Mouse (Mus musculus) kidney, embryonic 14.5 days (tissue): Measurements from ENCODE around the gene Disp1. TPM values are rescaled to one million over a fixed set of nuclear protein-coding genes. Genes with fewer than 3 reads are reported as not detected.

Experiments
- ATAC-seq: fragments of 200-750 bp; cut with Nextera tagmentation; 2 replicates; pipeline ENCODE4 v1.8.0; 2017; ENCODE audit warnings: moderate number of reproducible peaks, mild to moderate bottlenecking, moderate TSS enrichment, moderate library complexity; ENCODE audit not compliant: low FRiP score, low TSS enrichment
- H3K27ac ChIP-seq: fragments of 300-500 bp; sonication (generic); 2 replicates; pipeline ENCODE4 v1.5.1; 2014; ENCODE audit warnings: low read depth, mild to moderate bottlenecking, low read length, moderate library complexity, mixed read lengths
- H3K27me3 ChIP-seq: fragments of 300-500 bp; sonication (generic); 2 replicates; pipeline ENCODE4 v1.6.1; 2014; ENCODE audit warnings: mild to moderate bottlenecking, low read length; ENCODE audit not compliant: control insufficient read depth, insufficient read depth
- H3K36me3 ChIP-seq: fragments of 300-500 bp; sonication (generic); 2 replicates; pipeline ENCODE4 v1.6.1; 2014; ENCODE audit warnings: low read length, mixed read lengths; ENCODE audit not compliant: control insufficient read depth, insufficient read depth
- H3K4me1 ChIP-seq: fragments of 300-500 bp; sonication (generic); 2 replicates; pipeline ENCODE4 v1.6.1; 2014; ENCODE audit warnings: low read length, mixed read lengths; ENCODE audit not compliant: control insufficient read depth, insufficient read depth
- H3K4me2 ChIP-seq: fragments of 300-500 bp; sonication (generic); replicated peaks from 2 replicates; pipeline ENCODE4 v1.6.1; 2014; ENCODE audit warnings: low read depth, mild to moderate bottlenecking, low read length
- H3K4me3 ChIP-seq: fragments of 300-500 bp; sonication (generic); 2 replicates; pipeline ENCODE4 v1.5.1; 2014; ENCODE audit warnings: mild to moderate bottlenecking, low read length
- H3K9ac ChIP-seq: fragments of 300-500 bp; sonication (generic); 2 replicates; pipeline ENCODE4 v1.6.1; 2014; ENCODE audit warnings: low read depth, mild to moderate bottlenecking, low read length, moderate library complexity
- H3K9me3 ChIP-seq: fragments of 300-500 bp; sonication (generic); 2 replicates; pipeline ENCODE4 v1.6.1; 2016; ENCODE audit warnings: low read length; ENCODE audit not compliant: control insufficient read depth
- WGBS: fragments of 180-500 bp; shearing (Covaris S2); extraction: QIAGEN DNeasy Blood & Tissue Kit; methylation state at CpG from one replicate; pipeline ENCODE4 v1.1.7; 2014; 5-methylcytosine and 5-hydroxymethylcytosine counted together
- polyA plus RNA-seq: library from polyadenylated mRNA; unstranded; fragments of >200 nt; fragmentation: Nextera tagmentation; extraction: Ambion mirVana; gene quantifications from 2 replicates; pipeline ENCODE4 v1.2.1, GENCODE M21; 2014

Gene Disp1
- polyA plus RNA-seq, 1 experiment from 2014 or later, result 16.9 TPM

DNA sequence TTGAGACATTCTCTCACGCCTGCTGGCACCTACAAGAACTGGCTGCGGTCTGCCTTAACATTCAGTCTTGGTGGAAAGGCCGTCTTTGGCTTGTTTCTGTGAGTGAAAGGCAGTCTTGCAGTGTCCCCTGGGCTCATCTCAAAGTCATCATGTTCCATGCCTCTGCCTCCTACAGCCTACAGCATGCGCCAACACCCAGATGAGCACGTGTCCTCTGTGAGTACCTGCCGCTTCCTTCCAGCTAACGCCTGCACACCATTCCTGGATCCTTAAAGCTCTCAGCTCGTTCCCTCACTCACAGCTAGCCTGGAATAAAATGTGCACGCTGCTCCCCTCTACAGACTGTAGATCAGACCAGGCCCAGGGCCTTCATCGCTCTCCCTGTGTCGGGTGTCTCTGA lies 60.3 kb downstream of the Disp1 start:
- peaks cover 11% of the 10 kb centered on the region; the same call in 1 of the 2 replicates for H3K4me1 ChIP-seq
- H3K9ac ChIP-seq, result no peak overlapping the region
- H3K36me3 ChIP-seq, result no peaks in the 10 kb centered on the region
- no peak overlapping the region for H3K4me2 ChIP-seq
- no peaks in the 10 kb centered on the region; the same call in 1 of the 2 replicates for H3K9me3 ChIP-seq
- no peak for ATAC-seq
- WGBS, result 87% methylated on average over 11 of the region's 11 CpGs
- no peaks in the 10 kb centered on the region for H3K27me3 ChIP-seq
- H3K27ac ChIP-seq, result no peak overlapping the region
- no peak overlapping the region for H3K4me3 ChIP-seq

DNA sequence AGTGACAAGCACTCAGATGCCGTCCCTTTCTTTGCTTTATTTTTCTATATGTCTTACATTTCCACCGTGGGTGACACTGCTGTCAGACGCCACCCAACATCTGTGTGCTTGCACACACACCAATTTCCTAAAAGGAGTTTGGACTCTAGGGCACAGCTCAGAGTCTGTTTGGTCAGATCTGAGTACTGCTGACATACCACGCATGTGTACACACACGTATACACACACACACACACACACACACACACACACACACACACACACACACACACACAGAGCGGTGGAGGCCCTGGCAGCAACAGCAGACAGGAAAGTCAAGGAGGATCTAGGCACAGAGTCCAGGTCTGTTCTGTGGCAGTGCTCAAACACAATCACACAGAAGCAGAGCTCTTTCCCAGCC lies 61.1 kb downstream of the Disp1 start:
- 89% methylated on average over 6 of the region's 6 CpGs for WGBS
- no peak overlapping the region for H3K4me3 ChIP-seq
- peaks cover 17% of the 10 kb centered on the region; the same call in 1 of the 2 replicates for H3K4me1 ChIP-seq
- no peak for ATAC-seq
- H3K36me3 ChIP-seq, result no peaks in the 10 kb centered on the region
- no peak overlapping the region for H3K4me2 ChIP-seq
- H3K27ac ChIP-seq, result no peak overlapping the region
- no peak overlapping the region for H3K9ac ChIP-seq
- H3K9me3 ChIP-seq, result no peaks in the 10 kb centered on the region; the same call in 1 of the 2 replicates
- no peaks in the 10 kb centered on the region for H3K27me3 ChIP-seq

DNA sequence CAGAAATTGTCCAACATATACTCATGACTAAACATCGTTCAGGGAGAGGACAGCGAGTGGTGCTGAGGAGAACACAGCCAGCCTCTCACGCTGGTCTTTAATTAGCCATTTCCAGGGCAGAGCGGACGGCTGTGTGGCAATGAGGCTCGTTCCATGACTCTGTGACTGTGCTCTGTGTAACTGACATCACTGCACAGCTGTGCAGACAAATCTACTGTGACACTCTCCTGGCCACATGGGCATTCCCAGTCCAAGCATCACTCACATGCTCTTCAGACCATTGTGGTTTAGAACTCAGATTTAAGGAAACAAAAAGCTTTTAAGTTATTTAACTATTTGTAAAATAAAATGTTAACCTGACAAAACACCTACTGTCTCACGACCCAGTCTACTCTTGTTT lies 62.1 kb downstream of the Disp1 start:
- no peak overlapping the region for H3K4me3 ChIP-seq
- no peak for ATAC-seq
- no peak overlapping the region for H3K27ac ChIP-seq
- WGBS, result 69% methylated on average over 7 of the region's 7 CpGs
- no peaks in the 10 kb centered on the region for H3K36me3 ChIP-seq
- no peak overlapping the region for H3K4me2 ChIP-seq
- no peaks in the 10 kb centered on the region for H3K27me3 ChIP-seq
- H3K9me3 ChIP-seq, result no peaks in the 10 kb centered on the region; the same call in 1 of the 2 replicates
- H3K4me1 ChIP-seq, result peaks cover 16% of the 10 kb centered on the region
- no peak overlapping the region for H3K9ac ChIP-seq

DNA sequence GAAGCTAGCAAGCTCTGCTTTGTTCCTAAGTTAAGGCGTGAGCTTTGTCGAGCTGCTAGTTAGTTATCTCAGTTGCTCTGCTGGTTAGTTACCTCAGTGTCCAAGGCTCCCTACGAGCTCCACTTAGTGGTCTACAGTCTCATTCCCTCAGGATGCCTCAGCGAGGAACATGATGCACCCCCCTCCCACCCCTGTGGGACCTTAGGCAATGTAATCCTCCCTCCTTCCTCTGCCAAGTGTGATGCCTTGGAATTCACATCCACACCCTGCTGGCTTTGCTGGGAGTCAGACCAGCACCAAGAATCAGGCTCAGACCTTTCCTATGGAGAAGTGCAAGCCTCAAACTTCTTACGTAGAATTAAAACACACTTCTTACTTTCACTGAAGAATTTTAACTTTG lies 65.7 kb downstream of the Disp1 start:
- no peak overlapping the region for H3K4me2 ChIP-seq
- H3K9ac ChIP-seq, result no peak overlapping the region
- no peaks in the 10 kb centered on the region; the same call in 1 of the 2 replicates for H3K9me3 ChIP-seq
- peaks cover 23% of the 10 kb centered on the region for H3K4me1 ChIP-seq
- no peak overlapping the region for H3K4me3 ChIP-seq
- H3K27ac ChIP-seq, result peak overlapping the region; percentile 1; the same call in 1 of the 2 replicates
- no peak for ATAC-seq
- WGBS, result 55% methylated on average over 5 of the region's 5 CpGs
- no peaks in the 10 kb centered on the region for H3K36me3 ChIP-seq
- H3K27me3 ChIP-seq, result no peaks in the 10 kb centered on the region

DNA sequence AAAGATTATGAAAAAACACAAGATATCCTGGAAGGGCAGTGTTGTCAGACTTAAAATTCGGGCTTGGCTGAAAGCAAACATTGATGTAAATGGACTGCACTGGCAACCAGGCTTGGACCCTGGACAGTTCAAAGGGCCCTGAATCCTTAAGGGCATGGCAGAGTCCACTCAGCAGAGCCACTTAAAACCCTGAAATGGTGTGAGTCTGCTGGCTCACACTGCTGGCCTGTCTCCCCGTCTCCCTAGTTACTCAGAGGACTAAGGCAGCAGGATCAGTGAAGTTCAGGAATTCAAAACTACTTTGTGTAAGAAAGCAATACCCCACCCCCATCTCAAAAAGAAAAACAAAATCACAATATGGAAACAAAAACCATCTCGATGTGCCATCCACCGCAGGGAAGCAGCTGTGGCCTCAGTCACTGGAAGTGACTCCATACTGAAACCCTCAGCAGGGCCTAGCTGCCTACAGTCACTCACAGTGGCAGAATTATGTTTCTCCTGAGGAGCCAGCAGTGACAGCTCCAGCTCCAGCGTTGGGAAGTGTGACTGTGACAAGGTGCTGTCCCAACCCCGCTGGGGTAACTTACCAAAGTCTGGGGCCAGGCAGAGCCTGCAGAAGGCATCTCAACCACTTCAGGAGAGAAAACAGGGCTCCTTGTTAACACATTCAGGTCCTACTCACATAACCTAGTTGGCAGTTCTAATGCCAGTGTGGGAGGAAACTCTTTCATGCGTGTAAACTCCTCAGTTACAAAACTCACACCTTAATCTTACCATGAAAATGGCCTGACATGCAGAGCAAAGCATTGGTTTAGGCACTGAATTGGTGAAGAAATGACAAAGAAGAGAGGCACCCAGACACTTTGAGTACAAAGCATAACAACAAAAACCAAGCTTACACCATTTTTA lies 66.8 kb downstream of the Disp1 start:
- no peak overlapping the region for H3K4me2 ChIP-seq
- H3K9ac ChIP-seq, result no peak overlapping the region
- H3K27me3 ChIP-seq, result no peaks in the 10 kb centered on the region
- no peak overlapping the region for H3K4me3 ChIP-seq
- no peaks in the 10 kb centered on the region for H3K36me3 ChIP-seq
- H3K9me3 ChIP-seq, result no peaks in the 10 kb centered on the region; the same call in 1 of the 2 replicates
- H3K27ac ChIP-seq, result peak overlapping the region; percentile 74
- H3K4me1 ChIP-seq, result peaks cover 33% of the 10 kb centered on the region
- 22% methylated on average over 7 of the region's 7 CpGs for WGBS
- peak; percentile 55; the same call in 1 of the 2 replicates for ATAC-seq

DNA sequence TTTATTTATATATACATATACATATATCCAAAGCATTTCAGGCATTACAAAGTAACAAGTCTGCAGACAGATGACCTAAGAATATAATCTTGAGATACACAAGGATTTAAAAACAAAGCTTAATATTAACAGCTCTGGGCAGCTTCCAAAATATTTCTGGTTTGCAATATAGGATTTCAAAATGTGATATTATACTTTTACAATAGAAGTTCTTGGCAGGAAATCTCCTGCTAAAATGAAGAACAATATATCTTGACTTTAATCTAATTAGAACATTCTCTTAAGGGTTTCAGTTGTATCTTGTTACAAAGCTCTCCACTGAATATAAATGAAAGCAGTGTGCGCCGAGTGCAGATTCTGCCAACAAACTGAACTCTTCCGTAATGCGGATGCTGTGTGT lies 68.0 kb downstream of the Disp1 start:
- Histone ChIP-seq H3K4me1 (peaks cover 37% of the 10 kb centered on the region), H3K4me2 (no peak overlapping the region), H3K27me3 (no peaks in the 10 kb centered on the region), H3K9ac (no peak overlapping the region), H3K4me3 (no peak overlapping the region), H3K27ac (no peak overlapping the region), H3K9me3 (no peaks in the 10 kb centered on the region; the same call in 1 of the 2 replicates), H3K36me3 (no peaks in the 10 kb centered on the region)
- ATAC-seq, result no peak
- WGBS, result 92% methylated on average over 4 of the region's 4 CpGs

DNA sequence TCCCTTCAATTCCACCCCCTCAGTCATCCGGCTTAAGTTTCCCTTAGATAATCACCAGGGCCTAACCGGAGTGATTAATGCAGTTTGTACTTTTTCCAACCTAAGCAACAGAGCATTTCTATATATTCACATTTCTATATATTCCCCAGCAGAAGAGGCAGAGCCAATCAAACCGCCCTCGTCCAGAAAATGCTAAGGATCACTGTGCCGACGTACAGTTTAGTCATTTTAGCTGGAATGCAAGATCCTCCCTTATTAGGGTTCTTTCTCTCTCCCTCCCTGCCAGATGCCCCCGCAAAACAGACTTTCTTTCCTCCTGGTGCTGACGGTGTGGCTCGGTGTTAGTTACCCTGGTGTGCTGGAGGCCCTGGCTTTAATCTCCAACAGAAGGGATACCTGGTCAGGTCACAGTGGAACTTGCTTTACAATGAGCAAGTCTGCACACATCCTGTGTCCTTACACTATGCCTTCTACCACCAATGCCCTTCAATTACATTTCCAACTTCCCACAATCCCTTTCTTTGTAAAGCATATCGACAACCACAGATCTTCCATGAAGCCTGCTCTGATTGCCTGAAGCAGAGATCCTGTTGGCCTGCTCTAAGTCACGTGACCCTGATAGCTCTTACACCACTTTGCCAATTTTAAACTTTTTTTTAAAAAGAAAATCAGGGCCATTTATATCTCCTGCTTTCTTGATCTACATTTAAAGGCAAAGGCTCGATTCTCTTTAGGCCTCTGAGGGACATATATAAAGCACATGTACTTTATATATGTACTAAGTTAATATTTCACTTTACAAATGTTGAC lies 69.6 kb downstream of the Disp1 start:
- peaks cover 51% of the 10 kb centered on the region for H3K4me1 ChIP-seq
- 48% methylated on average over 12 of the region's 12 CpGs for WGBS
- H3K9ac ChIP-seq, result no peak overlapping the region
- no peak overlapping the region for H3K4me3 ChIP-seq
- H3K9me3 ChIP-seq, result no peaks in the 10 kb centered on the region
- no peaks in the 10 kb centered on the region for H3K36me3 ChIP-seq
- H3K4me2 ChIP-seq, result no peak overlapping the region
- no peak for ATAC-seq
- H3K27ac ChIP-seq, result peak overlapping the region; percentile 38; the same call in 1 of the 2 replicates
- H3K27me3 ChIP-seq, result no peaks in the 10 kb centered on the region

DNA sequence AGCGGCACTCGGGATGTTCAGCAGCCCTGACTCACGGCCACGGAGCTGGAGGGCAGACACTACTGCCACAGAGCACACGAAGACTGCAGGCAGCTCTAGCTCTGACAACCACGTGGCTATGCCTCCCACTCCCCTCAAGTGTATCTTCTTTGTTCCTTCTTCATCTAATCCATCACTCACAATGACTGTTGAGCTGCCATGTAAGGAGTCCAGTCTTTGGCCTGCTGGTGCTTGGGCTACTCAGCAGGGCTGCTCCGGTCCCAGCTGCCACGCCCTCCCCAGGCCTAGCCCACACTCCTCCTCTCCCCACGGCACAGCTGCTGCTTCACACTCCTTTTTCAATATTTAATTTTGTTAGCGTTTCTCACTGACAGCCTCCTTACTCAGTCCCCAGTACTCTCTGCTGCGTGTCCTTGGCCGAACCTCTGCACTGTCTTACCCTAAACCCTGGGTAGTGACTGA lies 70.9 kb downstream of the Disp1 start:
- Histone ChIP-seq H3K4me2 (no peak overlapping the region), H3K9me3 (no peaks in the 10 kb centered on the region), H3K27ac (peak overlapping the region; percentile 7; the same call in 1 of the 2 replicates), H3K4me3 (no peak overlapping the region), H3K36me3 (no peaks in the 10 kb centered on the region), H3K4me1 (peaks cover 52% of the 10 kb centered on the region), H3K27me3 (no peaks in the 10 kb centered on the region), H3K9ac (no peak overlapping the region)
- WGBS, result 34% methylated on average over 12 of the region's 12 CpGs
- peak; percentile 10; the same call in 1 of the 2 replicates for ATAC-seq
